Mouse (Mus musculus) testis, adult 2 months (tissue): ENCODE data around the gene Tjp1. TPM values are rescaled to one million over a fixed set of nuclear protein-coding genes. Genes with fewer than 3 reads are reported as not detected.

Source experiments
- H3K27ac ChIP-seq: fragments of 200-500 bp; 2 replicates; pipeline ENCODE4 v1.5.1; 2012; ENCODE audit warnings: low read depth, low read length; ENCODE audit not compliant: control insufficient read depth, insufficient read depth
- H3K27me3 ChIP-seq: fragments of 200-500 bp; 2 replicates; pipeline ENCODE4 v1.6.1; 2012; ENCODE audit warnings: mild to moderate bottlenecking, low read length, moderate library complexity; ENCODE audit not compliant: control insufficient read depth, insufficient read depth
- H3K36me3 ChIP-seq: fragments of 200-500 bp; 2 replicates; pipeline ENCODE4 v1.6.1; 2012; ENCODE audit warnings: mild to moderate bottlenecking, low read length; ENCODE audit not compliant: control insufficient read depth, insufficient read depth
- H3K4me1 ChIP-seq: fragments of 200-500 bp; 2 replicates; pipeline ENCODE4 v1.6.1; 2012; ENCODE audit warnings: low read length; ENCODE audit not compliant: control insufficient read depth, insufficient read depth
- H3K4me3 ChIP-seq: fragments of 200-500 bp; 2 replicates; pipeline ENCODE4 v1.5.1; 2012; ENCODE audit warnings: low read depth, mild to moderate bottlenecking, low read length, moderate library complexity, mixed read lengths; ENCODE audit not compliant: control insufficient read depth
- CTCF ChIP-seq: fragments of 200-500 bp; IDR thresholded peaks from 2 replicates; pipeline ENCODE4 v1.5.1; 2012; ENCODE audit warnings: low read depth, mild to moderate bottlenecking, inconsistent platforms, low read length, moderate library complexity; ENCODE audit not compliant: control insufficient read depth, insufficient read depth, insufficient replicate concordance
- POLR2A ChIP-seq: fragments of 200-500 bp; IDR thresholded peaks from 2 replicates; pipeline ENCODE4 v1.6.1; 2012; ENCODE audit warnings: low read depth, mild to moderate bottlenecking, inconsistent platforms, low read length, moderate library complexity; ENCODE audit not compliant: control insufficient read depth
- polyA plus RNA-seq: library from polyadenylated mRNA; depleted of rRNA; stranded (reverse); fragments of >200 nt; gene quantifications from 2 replicates; pipeline ENCODE4 v1.2.3, GENCODE M21; 2012

The Tjp1 gene
- polyA plus RNA-seq, 1 experiment, result 29.3 TPM

GRCm38 (mm10) chr7:65375621-65376020, 152.0 kb downstream of the Tjp1 start:
- TF ChIP-seq POLR2A (no peak), CTCF (no peak)
- peaks cover 3% of the 10 kb centered on the region; the same call in 1 of the 2 replicates for H3K4me1 ChIP-seq
- no peaks in the 10 kb centered on the region for H3K27me3 ChIP-seq
- no peaks in the 10 kb centered on the region for H3K36me3 ChIP-seq
- H3K27ac ChIP-seq, result no peak overlapping the region
- no peak overlapping the region for H3K4me3 ChIP-seq

GRCm38 (mm10) chr7:65375176-65375575, 152.4 kb downstream of the Tjp1 start:
- Histone ChIP-seq H3K4me1 (peaks cover 3% of the 10 kb centered on the region; the same call in 1 of the 2 replicates), H3K27ac (no peak overlapping the region), H3K36me3 (no peaks in the 10 kb centered on the region), H3K4me3 (no peak overlapping the region), H3K27me3 (no peaks in the 10 kb centered on the region)
- TF ChIP-seq POLR2A (no peak), CTCF (no peak)

- Histone ChIP-seq H3K4me3 (peak overlapping the region; percentile 24; the same call in 1 of the 2 replicates), H3K27ac (no peak overlapping the region), H3K27me3 (no peaks in the 10 kb centered on the region), H3K36me3 (no peaks in the 10 kb centered on the region), H3K4me1 (peaks cover 3% of the 10 kb centered on the region; the same call in 1 of the 2 replicates)
- TF ChIP-seq CTCF (no peak), POLR2A (no peak)
Measured at GRCm38 (mm10) chr7:65373336-65373735, 154.2 kb downstream of the Tjp1 start.

GRCm38 (mm10) chr7:65371765-65372164, 155.8 kb downstream of the Tjp1 start:
- Histone ChIP-seq H3K36me3 (no peaks in the 10 kb centered on the region), H3K27ac (peak overlapping the region; percentile 98), H3K4me3 (peak overlapping the region; percentile 99), H3K27me3 (no peaks in the 10 kb centered on the region), H3K4me1 (peaks cover 3% of the 10 kb centered on the region; the same call in 1 of the 2 replicates)
- no peak for TF ChIP-seq CTCF
- no peak for TF ChIP-seq POLR2A

- TF ChIP-seq POLR2A (peak; percentile 81), CTCF (no peak)
- Histone ChIP-seq H3K27ac (peak overlapping the region; percentile 98), H3K4me3 (peak overlapping the region; percentile 99), H3K4me1 (peaks cover 3% of the 10 kb centered on the region), H3K27me3 (no peaks in the 10 kb centered on the region), H3K36me3 (no peaks in the 10 kb centered on the region)
Measured at GRCm38 (mm10) chr7:65370787-65371616, 156.6 kb downstream of the Tjp1 start.

GRCm38 (mm10) chr7:65370381-65370786, 157.2 kb downstream of the Tjp1 start:
- Histone ChIP-seq H3K27ac (peak overlapping the region; percentile 93), H3K4me3 (peak overlapping the region; percentile 99), H3K36me3 (no peaks in the 10 kb centered on the region), H3K27me3 (no peaks in the 10 kb centered on the region), H3K4me1 (peaks cover 3% of the 10 kb centered on the region)
- TF ChIP-seq CTCF (no peak), POLR2A (no peak)

GRCm38 (mm10) chr7:65369101-65369500, 158.5 kb downstream of the Tjp1 start:
- no peak overlapping the region for H3K27ac ChIP-seq
- H3K27me3 ChIP-seq, result no peaks in the 10 kb centered on the region
- H3K4me3 ChIP-seq, result no peak overlapping the region
- peaks cover 3% of the 10 kb centered on the region for H3K4me1 ChIP-seq
- TF ChIP-seq CTCF, result no peak
- TF ChIP-seq POLR2A, result no peak
- H3K36me3 ChIP-seq, result no peaks in the 10 kb centered on the region
